Mouse (Mus musculus) A20 (cell line): ENCODE measurements around the gene Dmrtc1c2.
"Not testable (repeated sequence)": the region's sequence is repeated elsewhere in the genome, so short reads cannot be mapped to it uniquely, and the experiment has no call there.

ENCODE experiments used
- DNase-seq: peaks from one replicate; pipeline ENCODE4 v3.0.0-alpha.2; 2011; ENCODE audit warnings: low read depth, low spot score

The Dmrtc1c2 gene

DNA sequence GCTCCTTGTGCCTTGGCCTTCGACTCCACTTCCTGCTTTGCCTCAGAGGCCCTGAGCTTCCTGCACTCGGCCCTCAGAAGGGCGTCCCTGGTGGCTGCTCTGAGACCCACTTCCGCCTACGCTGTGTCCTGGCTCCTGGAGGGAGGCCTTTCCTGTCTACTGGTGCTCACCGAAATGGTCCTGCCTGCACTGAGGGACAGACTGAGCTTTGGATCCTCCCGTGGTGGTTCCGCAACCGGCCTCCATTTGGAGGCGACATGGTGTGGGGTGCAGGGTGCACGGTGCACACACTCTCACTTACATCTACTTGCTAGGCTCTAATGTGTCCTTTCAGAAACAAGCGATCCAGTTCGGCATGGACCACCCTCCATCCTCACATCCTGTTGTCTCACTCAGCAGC is at the start of gene Dmrtc1c2:
Gene Dmrtc1c2 (minus strand): TSS at position 101 of the 400 bp plus-strand sequence.
- not testable (repeated sequence) for DNase-seq

DNA sequence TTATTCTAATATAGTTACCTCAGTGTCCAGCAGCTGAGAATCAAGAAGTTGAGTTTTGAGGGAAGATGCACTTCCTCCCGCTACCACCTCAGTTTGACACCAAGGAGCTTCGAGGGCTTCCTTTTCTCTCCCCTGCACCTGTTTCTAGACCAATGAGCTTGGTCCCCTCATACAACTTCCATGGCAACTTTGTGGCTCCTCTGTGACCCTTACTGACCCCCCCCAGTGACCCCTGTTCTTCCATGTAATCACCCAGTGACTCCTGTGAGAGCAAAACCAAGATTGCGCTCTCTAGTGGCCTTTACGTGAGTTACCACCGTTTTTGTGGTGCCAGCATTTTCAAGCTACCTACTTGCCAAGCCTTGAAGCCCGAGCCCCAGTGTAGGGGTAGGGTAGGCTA is 13.5 kb upstream of the Dmrtc1c2 start, which contains the start of gene 1700031F05Rik:
Gene 1700031F05Rik (minus strand): TSS at position 101 of the 400 bp plus-strand sequence.
- no peak for DNase-seq

DNA sequence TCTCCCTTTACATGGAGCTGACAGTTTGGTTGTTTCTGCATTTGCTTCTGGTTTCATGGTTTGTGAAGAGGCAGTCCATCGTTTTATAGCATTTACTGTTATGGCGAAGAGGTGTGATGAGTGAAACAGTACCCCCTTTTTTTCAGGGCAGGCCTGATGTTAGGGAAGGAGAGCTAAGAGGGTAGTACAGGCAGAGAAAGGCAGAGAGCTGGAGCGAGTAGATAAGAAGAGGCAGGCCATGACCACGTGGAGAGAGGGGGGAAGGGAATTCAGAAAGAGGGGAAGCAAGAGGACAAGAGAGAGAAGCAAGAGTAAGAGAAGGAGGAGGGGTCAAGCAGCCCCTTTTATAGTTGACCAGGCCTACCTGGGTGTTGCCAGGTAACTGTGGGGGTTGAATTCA is 42.1 kb downstream of the Dmrtc1c2 start:
- no peak for DNase-seq

DNA sequence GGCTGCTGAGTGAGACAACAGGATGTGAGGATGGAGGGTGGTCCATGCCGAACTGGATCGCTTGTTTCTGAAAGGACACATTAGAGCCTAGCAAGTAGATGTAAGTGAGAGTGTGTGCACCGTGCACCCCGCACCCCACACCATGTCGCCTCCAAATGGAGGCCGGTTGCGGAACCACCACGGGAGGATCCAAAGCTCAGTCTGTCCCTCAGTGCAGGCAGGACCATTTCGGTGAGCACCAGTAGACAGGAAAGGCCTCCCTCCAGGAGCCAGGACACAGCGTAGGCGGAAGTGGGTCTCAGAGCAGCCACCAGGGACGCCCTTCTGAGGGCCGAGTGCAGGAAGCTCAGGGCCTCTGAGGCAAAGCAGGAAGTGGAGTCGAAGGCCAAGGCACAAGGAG is 51.8 kb downstream of the Dmrtc1c2 start, which contains the start of gene Dmrtc1c1:
Gene Dmrtc1c1 (plus strand): TSS at position 301 of the 400 bp plus-strand sequence.
- DNase-seq: not testable (repeated sequence)
